Mouse (Mus musculus): ENCODE data around the gene Pitpnc1.

DNA sequence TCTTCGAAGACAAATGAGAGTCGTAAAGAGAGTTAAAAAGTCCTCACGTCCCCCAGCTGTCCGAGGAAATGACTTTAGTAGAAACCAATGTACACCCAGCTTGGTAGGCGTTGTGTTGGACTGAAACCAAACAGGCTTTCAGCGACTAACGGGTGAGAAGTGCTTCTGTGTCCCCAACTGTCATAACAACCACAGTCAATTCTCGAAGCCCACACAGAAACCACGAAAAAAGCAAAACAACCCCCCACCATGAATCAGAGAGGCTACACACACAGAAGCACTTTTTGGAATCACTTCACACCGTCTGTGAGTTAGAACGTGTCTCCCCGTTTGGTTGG, 76.7 kb downstream of the Pitpnc1 start:
- TF ChIP-seq CTCF (IDR thresholded peaks at IDR 0.05; ENCODE audit: low read depth) (no peak), EP300 (IDR thresholded peaks at IDR 0.05; ENCODE audit: low read depth) (no peak)
